Mouse (Mus musculus) ovary, adult 2 months (tissue): ENCODE measurements around the gene Tmprss11g. TPM values are rescaled to one million over a fixed set of nuclear protein-coding genes. Genes with fewer than 3 reads are reported as not detected.

Experiments used
- polyA plus RNA-seq: library from polyadenylated mRNA; depleted of rRNA; stranded (reverse); fragments of >200 nt; gene quantifications from 2 replicates; pipeline ENCODE4 v1.2.3, GENCODE M21; 2012; rRNA removed

The Tmprss11g gene
- 0.08 TPM in 1 of 2 replicates, not detected in the other for polyA plus RNA-seq

DNA sequence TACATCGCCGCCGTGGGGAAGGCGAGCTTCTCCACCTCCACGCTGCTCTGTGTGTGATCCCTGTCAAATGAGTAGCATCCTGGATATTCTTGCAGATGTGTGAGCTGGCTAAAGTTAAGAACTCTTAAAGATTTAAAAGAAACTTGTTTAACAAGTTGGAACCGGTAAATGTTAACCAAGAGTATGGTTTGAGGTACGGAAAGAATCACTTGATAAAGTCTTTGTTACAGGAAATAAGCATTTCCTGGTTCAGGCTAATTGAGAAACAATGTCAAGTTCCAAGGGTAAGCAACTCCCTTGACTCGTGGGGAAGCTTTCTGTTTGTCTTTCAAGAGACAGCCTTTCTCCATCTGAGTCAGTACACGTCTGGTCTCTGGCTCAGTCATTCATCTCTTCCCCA is at the start of gene Tmprss11g:
TSS of gene Tmprss11g (minus strand) at position 101 of the 400 bp plus-strand sequence.

DNA sequence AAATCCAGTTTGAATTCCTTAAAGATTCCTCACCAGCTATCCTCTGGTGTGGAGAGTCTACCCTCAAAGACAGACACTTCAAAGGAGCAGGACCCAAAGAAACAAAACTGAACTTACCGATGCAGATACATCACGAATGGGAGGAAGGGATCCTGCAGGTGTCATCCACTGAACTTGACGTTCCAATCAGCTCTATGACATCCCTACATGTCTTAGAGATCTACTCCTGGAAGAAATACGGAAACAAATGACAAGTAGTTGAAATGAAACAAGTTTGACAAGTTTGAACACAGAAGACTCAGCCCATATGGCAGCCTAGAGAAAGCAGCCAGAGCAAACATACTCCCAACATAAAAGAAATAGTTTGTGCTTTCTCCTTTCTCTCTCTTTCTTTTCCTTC is 49.5 kb downstream of the Tmprss11g start, which contains the start of gene Tmprss11a:
TSS of gene Tmprss11a (minus strand) at position 101 of the 400 bp plus-strand sequence.

Other genes starting within 250 kb of the Tmprss11g start
- not detected in 2 replicates for gene Tmprss11c, start 229.3 kb downstream of the Tmprss11g start, polyA plus RNA-seq
- 0.37 TPM in 1 of 2 replicates, not detected in the other for gene Tmprss11d, start 145.2 kb downstream of the Tmprss11g start, polyA plus RNA-seq
- not detected in 2 replicates for gene Tmprss11a, start 49.6 kb downstream of the Tmprss11g start, polyA plus RNA-seq
- not detected in 2 replicates for gene Tmprss11f, start 113.8 kb upstream of the Tmprss11g start, polyA plus RNA-seq
- 0.03 TPM in 1 of 2 replicates, not detected in the other for gene Tmprss11b, start 157.8 kb upstream of the Tmprss11g start, polyA plus RNA-seq
- not detected in 2 replicates for gene Tmprss11e, start 227.2 kb upstream of the Tmprss11g start, polyA plus RNA-seq